Mouse (Mus musculus) brown adipose tissue, adult 24 weeks (tissue): ENCODE data around the gene Cst11. TPM values are rescaled to one million over a fixed set of nuclear protein-coding genes. Genes with fewer than 3 reads are reported as not detected.
"Not testable (repeated sequence)": the region's sequence is repeated elsewhere in the genome, so short reads cannot be mapped to it uniquely, and the experiment has no call there.

ENCODE experiments used
- H3K27ac ChIP-seq: fragments of 200-500 bp; replicated peaks from 2 replicates; pipeline ENCODE4 v1.5.1; 2012; ENCODE audit warnings: low read depth, mild to moderate bottlenecking, low read length
- H3K4me1 ChIP-seq: fragments of 200-500 bp; 2 replicates; pipeline ENCODE4 v1.6.1; 2012; ENCODE audit warnings: low read length, mixed read lengths; ENCODE audit not compliant: control insufficient read depth, insufficient read depth, insufficient read length
- H3K4me3 ChIP-seq: fragments of 200-500 bp; 2 replicates; pipeline ENCODE4 v1.5.1; 2012; ENCODE audit warnings: low read depth, mild to moderate bottlenecking, low read length, moderate library complexity; ENCODE audit not compliant: insufficient read depth
- polyA plus RNA-seq: library from polyadenylated mRNA; stranded (reverse); fragments of >200 nt; gene quantifications from 2 replicates; pipeline ENCODE4 v1.2.4, GENCODE M21; 2012; ENCODE audit not compliant: missing spikeins, insufficient read depth, insufficient read length

Gene Cst11
- polyA plus RNA-seq: not detected in 2 replicates

- not testable (repeated sequence) for H3K4me1 ChIP-seq, H3K27ac ChIP-seq, H3K4me3 ChIP-seq
Observed at GRCm38 (mm10) chr2:148771397-148771796, at the start of gene Cst11. TSS of gene Cst11 (minus strand) at chr2:148771497.

- no peak within 1 kb of the TSS for H3K27ac ChIP-seq
- H3K4me1 ChIP-seq: no peaks in the 10 kb centered on the region
- H3K4me3 ChIP-seq: no peak within 1 kb of the TSS
Observed at GRCm38 (mm10) chr2:148819909-148820308, 48.6 kb upstream of the Cst11 start, which contains the start of gene Cst13. TSS of gene Cst13 (plus strand) at chr2:148820081.

- Histone ChIP-seq H3K27ac (no peak overlapping the region), H3K4me1 (no peaks in the 10 kb centered on the region), H3K4me3 (no peak overlapping the region)
Observed at GRCm38 (mm10) chr2:148806696-148807095, 35.4 kb upstream of the Cst11 start.

GRCm38 (mm10) chr2:148801491-148801921, 30.2 kb upstream of the Cst11 start:
- Histone ChIP-seq H3K27ac (no peak overlapping the region), H3K4me1 (no peaks in the 10 kb centered on the region), H3K4me3 (no peak overlapping the region)

GRCm38 (mm10) chr2:148798485-148798884, 27.2 kb upstream of the Cst11 start, which contains the start of gene Cst8:
TSS of gene Cst8 (plus strand) at chr2:148798785.
- H3K4me3 ChIP-seq: no peak within 1 kb of the TSS
- no peak within 1 kb of the TSS for H3K27ac ChIP-seq
- no peaks in the 10 kb centered on the region for H3K4me1 ChIP-seq

- Histone ChIP-seq H3K27ac (no peak within 1 kb of the TSS), H3K4me1 (no peaks in the 10 kb centered on the region), H3K4me3 (no peak within 1 kb of the TSS)
Observed at GRCm38 (mm10) chr2:148789142-148789541, 17.8 kb upstream of the Cst11 start, which contains the start of gene Cst12. TSS of gene Cst12 (plus strand) at chr2:148789361.

- no peak within 1 kb of the TSS for H3K27ac ChIP-seq
- H3K4me1 ChIP-seq: no peaks in the 10 kb centered on the region
- no peak within 1 kb of the TSS for H3K4me3 ChIP-seq
Observed at GRCm38 (mm10) chr2:148781709-148782108, 10.4 kb upstream of the Cst11 start, which contains the start of gene 8030411F24Rik. TSS of gene 8030411F24Rik (plus strand) at chr2:148782009.

GRCm38 (mm10) chr2:148763648-148764388, 7.5 kb downstream of the Cst11 start:
- no peaks in the 10 kb centered on the region for H3K4me1 ChIP-seq
- no peak overlapping the region for H3K27ac ChIP-seq
- no peak overlapping the region for H3K4me3 ChIP-seq

GRCm38 (mm10) chr2:148754310-148754846, 16.9 kb downstream of the Cst11 start:
- H3K4me1 ChIP-seq: no peaks in the 10 kb centered on the region
- H3K27ac ChIP-seq: no peak overlapping the region
- no peak overlapping the region for H3K4me3 ChIP-seq

GRCm38 (mm10) chr2:148751893-148752813, 19.1 kb downstream of the Cst11 start:
- H3K4me1 ChIP-seq: no peaks in the 10 kb centered on the region
- H3K27ac ChIP-seq: no peak overlapping the region
- peak overlapping the region; percentile 46 for H3K4me3 ChIP-seq

- H3K27ac ChIP-seq: no peak within 1 kb of the TSS
- H3K4me1 ChIP-seq: no peaks in the 10 kb centered on the region
- H3K4me3 ChIP-seq: no peak within 1 kb of the TSS
Observed at GRCm38 (mm10) chr2:148750058-148750457, 21.2 kb downstream of the Cst11 start, which contains the start of gene Cstl1. TSS of gene Cstl1 (plus strand) at chr2:148750358.

GRCm38 (mm10) chr2:148743846-148744407, 27.4 kb downstream of the Cst11 start:
- no peak overlapping the region for H3K27ac ChIP-seq
- H3K4me1 ChIP-seq: no peaks in the 10 kb centered on the region
- no peak overlapping the region for H3K4me3 ChIP-seq

- no peak overlapping the region for H3K4me3 ChIP-seq
- H3K27ac ChIP-seq: no peak overlapping the region
- no peaks in the 10 kb centered on the region for H3K4me1 ChIP-seq
Observed at GRCm38 (mm10) chr2:148743001-148743400, 28.3 kb downstream of the Cst11 start.

GRCm38 (mm10) chr2:148732327-148733000, 38.8 kb downstream of the Cst11 start, which contains the start of gene Napb:
TSS of gene Napb (minus strand) at chr2:148732467.
- H3K4me3 ChIP-seq: peak within 1 kb of the TSS; percentile 94
- no peak within 1 kb of the TSS for H3K27ac ChIP-seq
- no peaks in the 10 kb centered on the region for H3K4me1 ChIP-seq
